Mouse (Mus musculus): ENCODE results near the gene Sec16b.

GRCm38 (mm10) chr1:157457789-157458188 is 48.7 kb upstream of the Sec16b start:
- no peak for TF ChIP-seq CTCF (IDR thresholded peaks at IDR 0.05; ENCODE audit: control insufficient read depth, insufficient read depth, low read length)
- TF ChIP-seq POLR2A (IDR thresholded peaks at IDR 0.05; ENCODE audit: borderline replicate concordance, control insufficient read depth, low read depth, low read length): no peak
